Mouse (Mus musculus) hindbrain, embryonic 14.5 days (tissue): ENCODE measurements at regions not wholly inside any gene's neighbourhood (a gene's known extent, or its start where the extent isn't known, plus 50 kb on each side); places are given as distances from the start of the nearest gene placed in this dataset.

ENCODE experiments used
- ATAC-seq: fragments of 200-750 bp; cut with Nextera tagmentation; 2 replicates; pipeline ENCODE4 v1.8.0; 2017; ENCODE audit warnings: moderate number of reproducible peaks, mild to moderate bottlenecking, moderate TSS enrichment, moderate library complexity; ENCODE audit not compliant: low FRiP score
- DNase-seq: peaks from one replicate; pipeline ENCODE4 v3.0.0-alpha.2; 2015; ENCODE audit warnings: low spot score
- H3K27ac ChIP-seq: fragments of 300-500 bp; sonication (generic); 2 replicates; pipeline ENCODE4 v1.5.1; 2014; ENCODE audit warnings: mild to moderate bottlenecking, moderate library complexity
- H3K27me3 ChIP-seq: fragments of 300-500 bp; sonication (generic); 2 replicates; pipeline ENCODE4 v1.6.1; 2014; ENCODE audit warnings: mild to moderate bottlenecking, low read length, mixed read lengths; ENCODE audit not compliant: control insufficient read depth, insufficient read depth
- H3K36me3 ChIP-seq: fragments of 300-500 bp; sonication (generic); replicated peaks from 2 replicates; pipeline ENCODE4 v1.6.1; 2014; ENCODE audit not compliant: control insufficient read depth, insufficient read depth
- H3K4me1 ChIP-seq: fragments of 300-500 bp; sonication (generic); replicated peaks from 2 replicates; pipeline ENCODE4 v1.6.1; 2014; ENCODE audit warnings: antibody characterized with exemption, low read length, mixed read lengths; ENCODE audit not compliant: control insufficient read depth, insufficient read depth
- H3K4me2 ChIP-seq: fragments of 300-500 bp; sonication (generic); replicated peaks from 2 replicates; pipeline ENCODE4 v1.6.1; 2014; ENCODE audit warnings: mild to moderate bottlenecking, moderate library complexity
- H3K4me3 ChIP-seq: fragments of 300-500 bp; sonication (generic); replicated peaks from 2 replicates; pipeline ENCODE4 v1.5.1; 2014; ENCODE audit warnings: mild to moderate bottlenecking, low read length
- H3K9ac ChIP-seq: fragments of 300-500 bp; sonication (generic); 2 replicates; pipeline ENCODE4 v1.6.1; 2014
- H3K9me3 ChIP-seq: fragments of 300-500 bp; sonication (generic); 2 replicates; pipeline ENCODE4 v1.6.1; 2016; ENCODE audit warnings: low read length; ENCODE audit not compliant: control insufficient read depth
- WGBS: fragments of 180-500 bp; shearing (Covaris S2); extraction: QIAGEN DNeasy Blood & Tissue Kit; methylation state at CpG from one replicate; pipeline ENCODE4 v1.1.7; 2014; 5-methylcytosine and 5-hydroxymethylcytosine counted together

GRCm38 (mm10) chr13:97847561-97847960 is 87.1 kb upstream of the Gm10260 start:
- H3K9me3 ChIP-seq, result no peaks in the 10 kb centered on the region
- H3K4me2 ChIP-seq, result no peak overlapping the region
- DNase-seq, result no peak
- no peak overlapping the region for H3K9ac ChIP-seq
- H3K4me1 ChIP-seq, result no peaks in the 10 kb centered on the region
- WGBS, result 91% methylated on average over 6 of the region's 6 CpGs
- H3K27ac ChIP-seq, result no peak overlapping the region
- no peaks in the 10 kb centered on the region for H3K27me3 ChIP-seq
- no peaks in the 10 kb centered on the region for H3K36me3 ChIP-seq
- no peak overlapping the region for H3K4me3 ChIP-seq
- ATAC-seq, result no peak

GRCm38 (mm10) chr13:97845148-97845547 is 84.7 kb upstream of the Gm10260 start:
- ATAC-seq, result no peak
- Histone ChIP-seq H3K27ac (no peak overlapping the region), H3K4me2 (no peak overlapping the region), H3K9ac (no peak overlapping the region), H3K9me3 (no peaks in the 10 kb centered on the region), H3K4me1 (no peaks in the 10 kb centered on the region), H3K27me3 (no peaks in the 10 kb centered on the region), H3K36me3 (no peaks in the 10 kb centered on the region), H3K4me3 (no peak overlapping the region)
- 88% methylated on average over 5 of the region's 5 CpGs for WGBS
- DNase-seq, result no peak

GRCm38 (mm10) chr13:97842801-97843200 is 82.4 kb upstream of the Gm10260 start:
- H3K9me3 ChIP-seq, result no peaks in the 10 kb centered on the region
- no peak for DNase-seq
- no peak overlapping the region for H3K27ac ChIP-seq
- H3K4me3 ChIP-seq, result no peak overlapping the region
- WGBS, result 63% methylated on average over 5 of the region's 5 CpGs
- H3K4me1 ChIP-seq, result no peaks in the 10 kb centered on the region
- ATAC-seq, result no peak
- H3K27me3 ChIP-seq, result no peaks in the 10 kb centered on the region
- no peak overlapping the region for H3K4me2 ChIP-seq
- H3K9ac ChIP-seq, result no peak overlapping the region
- no peaks in the 10 kb centered on the region for H3K36me3 ChIP-seq

GRCm38 (mm10) chr13:97841503-97841902 is 81.1 kb upstream of the Gm10260 start:
- Histone ChIP-seq H3K4me3 (no peak overlapping the region), H3K27ac (no peak overlapping the region), H3K9me3 (no peaks in the 10 kb centered on the region), H3K4me2 (no peak overlapping the region), H3K9ac (no peak overlapping the region), H3K4me1 (no peaks in the 10 kb centered on the region), H3K27me3 (no peaks in the 10 kb centered on the region), H3K36me3 (no peaks in the 10 kb centered on the region)
- DNase-seq (no peak), ATAC-seq (no peak)
- WGBS, result 95% methylated on average over 7 of the region's 7 CpGs

DNA sequence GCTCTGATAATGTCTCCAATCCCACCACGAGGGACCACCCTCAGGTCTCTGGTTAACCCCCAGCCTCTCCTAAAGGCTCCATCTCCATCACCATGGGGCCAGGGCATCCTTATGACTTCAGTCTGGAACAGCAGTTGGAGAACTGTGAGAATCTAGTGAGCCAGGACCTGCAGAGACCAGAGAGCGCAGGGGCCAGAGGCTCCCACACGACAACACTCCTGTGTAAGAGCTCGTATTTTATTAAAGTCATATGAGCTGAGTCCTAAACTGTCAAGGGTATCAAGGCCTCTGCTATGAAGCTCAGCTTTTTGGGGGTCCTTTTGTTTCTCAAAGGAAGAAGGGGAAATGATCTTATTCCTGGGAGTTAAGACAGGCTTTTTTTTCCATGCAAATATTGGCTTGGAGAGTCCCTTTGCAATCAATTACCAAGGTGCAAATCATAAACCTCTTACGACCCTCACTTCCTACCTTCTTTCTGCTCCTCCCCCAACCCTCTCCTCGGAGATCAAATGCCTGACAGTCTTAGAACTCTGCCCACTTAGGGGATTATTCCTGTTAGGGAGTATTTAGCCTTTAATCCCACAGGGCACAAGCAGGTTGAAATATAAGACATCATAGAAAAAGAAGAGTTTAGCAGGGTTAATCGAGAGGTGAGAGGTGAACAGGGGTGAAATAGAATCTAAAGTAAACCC is 79.3 kb upstream of the Gm10260 start:
- no peaks in the 10 kb centered on the region for H3K4me1 ChIP-seq
- H3K36me3 ChIP-seq, result no peaks in the 10 kb centered on the region
- H3K4me2 ChIP-seq, result no peak overlapping the region
- no peak overlapping the region for H3K27ac ChIP-seq
- ATAC-seq (no peak), DNase-seq (no peak)
- no peak overlapping the region for H3K9ac ChIP-seq
- H3K4me3 ChIP-seq, result no peak overlapping the region
- H3K9me3 ChIP-seq, result no peaks in the 10 kb centered on the region
- H3K27me3 ChIP-seq, result no peaks in the 10 kb centered on the region
- WGBS, result 68% methylated on average over 7 of the region's 7 CpGs

- peak; percentile 56 for DNase-seq
- H3K27me3 ChIP-seq, result no peaks in the 10 kb centered on the region
- no peak for ATAC-seq
- no peaks in the 10 kb centered on the region for H3K36me3 ChIP-seq
- no peak overlapping the region for H3K4me2 ChIP-seq
- H3K4me3 ChIP-seq, result no peak overlapping the region
- 67% methylated on average over 7 of the region's 7 CpGs for WGBS
- no peak overlapping the region for H3K9ac ChIP-seq
- H3K4me1 ChIP-seq, result no peaks in the 10 kb centered on the region
- H3K27ac ChIP-seq, result no peak overlapping the region
- H3K9me3 ChIP-seq, result no peaks in the 10 kb centered on the region
Observed at GRCm38 (mm10) chr13:97837443-97838000, 77.1 kb upstream of the Gm10260 start.

DNA sequence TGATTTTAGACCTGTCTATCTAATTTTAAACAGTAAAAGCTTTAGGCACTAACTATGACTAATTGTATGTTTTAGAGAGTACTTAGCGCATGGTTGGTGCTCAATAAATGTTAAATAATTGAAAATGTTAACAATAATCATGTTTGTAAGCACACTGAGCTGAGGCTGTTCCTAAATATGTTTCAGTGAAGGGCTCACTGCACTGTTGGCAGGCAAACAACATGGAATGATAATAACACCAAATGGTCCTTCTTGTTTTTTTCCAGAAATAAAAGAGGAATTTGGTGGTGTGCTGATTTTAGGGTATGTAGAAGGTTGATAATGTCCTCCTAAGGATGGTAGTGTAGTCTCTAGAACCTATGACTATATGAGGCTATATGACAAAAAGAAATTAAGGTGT is 72.0 kb upstream of the Gm10260 start:
- no peaks in the 10 kb centered on the region for H3K9me3 ChIP-seq
- H3K4me3 ChIP-seq, result no peak overlapping the region
- no peaks in the 10 kb centered on the region for H3K36me3 ChIP-seq
- 0 out of 2 replicates have a peak, but pooled peaks cover 3% of the 10 kb centered on the region for H3K4me1 ChIP-seq
- no peaks in the 10 kb centered on the region for H3K27me3 ChIP-seq
- H3K9ac ChIP-seq, result no peak overlapping the region
- ATAC-seq (no peak), DNase-seq (no peak)
- no peak overlapping the region for H3K4me2 ChIP-seq
- H3K27ac ChIP-seq, result no peak overlapping the region
- 86% methylated on average over 1 of the region's 1 CpGs for WGBS

GRCm38 (mm10) chr13:97831839-97832238 is 71.4 kb upstream of the Gm10260 start:
- Histone ChIP-seq H3K4me2 (no peak overlapping the region), H3K9ac (no peak overlapping the region), H3K27me3 (no peaks in the 10 kb centered on the region), H3K27ac (no peak overlapping the region), H3K4me3 (no peak overlapping the region), H3K4me1 (0 out of 2 replicates have a peak, but pooled peaks cover 3% of the 10 kb centered on the region), H3K36me3 (no peaks in the 10 kb centered on the region), H3K9me3 (no peaks in the 10 kb centered on the region)
- 85% methylated on average over 5 of the region's 5 CpGs for WGBS
- ATAC-seq (no peak), DNase-seq (no peak)

DNA sequence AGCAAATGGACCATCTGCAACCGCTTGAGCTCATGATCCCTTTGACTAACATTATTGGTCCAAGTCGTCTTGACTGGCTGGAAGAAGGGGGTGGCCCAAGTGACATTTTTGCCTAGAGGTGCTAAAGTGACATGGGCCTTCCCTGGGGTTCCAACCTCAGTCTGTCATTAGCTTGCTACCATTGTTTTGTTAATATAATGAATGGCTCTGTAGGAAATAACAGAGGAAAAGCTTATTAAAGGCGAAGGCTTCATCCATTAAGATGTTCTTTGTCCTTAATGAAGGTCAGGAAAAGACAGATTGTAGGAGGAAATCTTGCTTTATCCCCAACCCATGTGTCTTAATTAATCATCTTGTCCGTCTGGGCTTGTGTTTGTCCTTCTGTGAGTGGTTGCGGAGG is 69.1 kb upstream of the Gm10260 start:
- no peak for DNase-seq
- ATAC-seq, result no peak
- H3K36me3 ChIP-seq, result no peaks in the 10 kb centered on the region
- peaks cover 17% of the 10 kb centered on the region for H3K4me1 ChIP-seq
- no peak overlapping the region for H3K9ac ChIP-seq
- H3K9me3 ChIP-seq, result no peaks in the 10 kb centered on the region
- H3K27ac ChIP-seq, result no peak overlapping the region
- H3K27me3 ChIP-seq, result no peaks in the 10 kb centered on the region
- no peak overlapping the region for H3K4me3 ChIP-seq
- WGBS, result 33% methylated on average over 5 of the region's 5 CpGs
- no peak overlapping the region for H3K4me2 ChIP-seq
